Mouse (Mus musculus) layer of hippocampus, postnatal 10 days (tissue): ENCODE measurements around the gene Dock8. TPM values are rescaled to one million over a fixed set of nuclear protein-coding genes. Genes with fewer than 3 reads are reported as not detected.

Source experiments
- DNase-seq, 2 experiments: peaks; one replicate each; pipeline ENCODE4 v3.0.0; 2021; ENCODE audit warnings: low spot score in 2 of 2
- total RNA-seq, 2 experiments: library from RNA; stranded (reverse); gene quantifications; 2 replicates each; pipeline ENCODE4 v1.2.3; 2021

The Dock8 gene
- total RNA-seq, 2 experiments from 2014 or later = 2.5 to 4.2 TPM

DNA sequence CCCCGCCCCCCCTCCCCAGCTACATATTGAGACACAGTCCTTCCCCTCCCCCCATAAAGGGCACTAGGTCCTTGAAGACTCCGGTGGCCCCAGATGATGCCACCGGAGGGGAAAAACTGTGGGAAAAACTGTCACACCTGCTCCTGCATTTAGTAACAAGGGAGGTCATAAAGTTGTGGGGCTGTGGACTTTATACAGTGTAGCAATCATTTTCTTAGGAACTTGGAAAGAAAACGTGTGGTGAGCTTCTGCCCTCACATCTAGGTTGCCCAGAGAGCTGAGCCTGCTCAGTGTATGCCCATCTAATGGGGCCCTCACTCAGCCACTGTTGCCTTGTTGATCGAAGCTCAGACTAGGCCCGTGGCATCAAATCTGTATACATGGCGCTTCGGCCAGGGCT, 246.7 kb downstream of the Dock8 start:
- DNase-seq = no peak

DNA sequence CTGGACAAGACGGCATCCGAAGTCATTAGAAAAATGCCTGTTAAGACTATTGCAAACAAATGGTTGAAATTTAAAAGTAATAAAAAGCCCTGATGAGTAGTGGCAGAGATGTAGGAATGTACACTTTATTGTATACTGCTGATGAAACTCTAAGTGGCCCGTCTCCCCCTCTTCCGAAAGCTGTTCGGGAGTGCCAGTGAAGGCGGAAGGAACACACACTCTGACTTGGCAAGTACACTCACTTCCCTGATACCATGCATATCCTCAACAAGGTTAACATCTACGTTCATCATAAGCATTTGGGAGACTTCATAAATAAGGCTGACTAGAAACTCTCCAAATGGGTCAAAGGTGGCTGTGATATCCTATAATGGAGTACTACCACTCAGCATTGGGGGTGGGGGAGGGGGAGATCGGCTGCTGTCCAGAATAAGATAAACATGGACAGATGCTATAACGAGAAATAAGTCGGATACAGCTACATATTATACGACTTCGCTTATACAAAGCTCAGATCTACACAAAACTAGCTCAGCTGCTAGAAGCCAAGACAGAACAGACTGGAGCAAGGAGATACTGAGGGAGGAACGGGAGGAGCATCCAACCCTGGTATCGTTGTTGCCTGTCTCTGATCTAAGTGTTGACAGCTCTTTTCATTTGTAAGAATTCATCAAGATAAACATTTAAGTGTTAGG, 248.7 kb downstream of the Dock8 start:
- DNase-seq = no peak

DNA sequence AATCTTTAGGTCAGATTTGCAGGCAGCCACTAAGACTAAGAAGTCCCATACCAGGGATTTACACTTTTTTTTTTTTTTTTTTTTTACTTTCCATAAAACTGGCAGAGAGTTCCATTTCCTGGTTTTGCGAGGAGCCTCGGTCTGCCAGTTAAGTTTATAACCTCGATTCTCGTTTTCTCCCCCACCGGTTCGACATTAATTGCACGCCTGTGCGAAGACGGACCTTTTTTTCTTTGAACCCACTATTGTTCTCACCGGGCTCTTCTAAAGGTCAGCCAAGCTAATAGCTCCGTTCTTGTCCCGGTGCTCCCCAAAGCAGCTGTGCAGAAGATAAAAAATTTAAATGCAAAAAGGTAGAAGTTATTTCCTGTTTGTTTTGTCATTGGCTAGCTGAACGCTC, 249.9 kb downstream of the Dock8 start:
- DNase-seq = no peak

DNA sequence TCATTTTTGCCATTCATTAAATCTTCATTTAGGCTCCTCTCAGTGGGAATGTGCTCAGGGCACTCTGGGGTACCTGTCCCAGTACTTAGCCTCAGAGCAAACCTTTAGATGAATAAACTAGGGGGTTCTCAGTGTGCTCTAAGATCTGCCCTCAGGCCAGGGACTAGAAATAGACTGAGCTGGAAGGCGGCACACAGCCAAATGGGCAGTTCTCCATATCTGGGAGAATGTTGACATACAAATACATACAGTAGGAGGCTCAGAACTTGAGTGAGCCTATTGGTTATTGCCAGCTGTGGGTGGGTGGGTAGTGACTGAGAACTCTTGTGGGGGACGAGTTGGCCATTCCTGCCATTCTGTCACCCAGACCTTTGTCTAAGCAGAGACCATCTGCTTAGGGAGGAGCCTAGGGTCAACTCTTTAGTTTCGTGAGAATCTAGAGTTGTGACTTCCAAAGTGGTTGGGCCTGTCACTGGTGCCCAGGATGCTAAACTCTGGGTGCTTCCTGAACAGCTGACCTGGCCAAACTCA, 252.3 kb downstream of the Dock8 start:
- no peak for DNase-seq

Other genes starting within 250 kb of the Dock8 start
- gene Pgm5, start 137.7 kb upstream of the Dock8 start, total RNA-seq = 1 to 10 TPM; 3.4 to 3.5 TPM
- 100 to 1,000 TPM; 215 to 218 TPM for gene Gm10053, start 123.8 kb upstream of the Dock8 start, total RNA-seq
- not detected for gene Foxd4, start 98.3 kb upstream of the Dock8 start, total RNA-seq
- gene Cbwd1, start 37.9 kb upstream of the Dock8 start, total RNA-seq = 10 to 100 TPM; 12.0 to 14.2 TPM
- 10 to 100 TPM; 28.4 to 29.5 TPM for gene Kank1, start 237.4 kb downstream of the Dock8 start, total RNA-seq